Comparison of ENCODE assay signal across 8 mouse cellular contexts in the genomic region with DNA sequence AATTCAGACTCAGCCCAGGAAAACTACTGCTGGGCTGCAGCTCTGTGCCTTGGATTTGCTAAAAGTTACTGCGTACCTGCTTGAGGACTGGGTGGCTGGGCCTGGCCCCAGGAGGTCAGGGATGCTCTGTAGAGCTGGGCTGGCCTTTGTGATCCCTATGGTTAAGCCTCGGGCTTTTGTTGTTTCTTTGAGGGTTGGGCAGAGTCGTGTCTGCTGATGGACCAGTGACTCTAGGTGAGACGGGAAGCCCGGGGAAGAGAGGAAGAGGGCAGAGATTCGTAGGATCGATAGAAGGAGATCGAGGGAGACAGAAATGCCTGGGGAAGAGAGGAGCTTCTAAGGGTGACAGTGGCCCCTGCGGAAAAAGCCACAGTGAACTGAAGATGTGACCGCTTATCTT. TPM values are rescaled to one million over a fixed set of nuclear protein-coding genes. Genes with fewer than 3 reads are reported as not detected.
DNase-seq lines count a peak whose midpoint lies in the region; ATAC-seq and TF ChIP-seq lines count a peak whose summit lies in the region.

A gene (plus strand): TSS at position 301 of the 400 bp plus-strand sequence.

- no peaks in the 10 kb centered on the region for H3K27me3 ChIP-seq in hindbrain, embryonic 15.5 days
- no peaks in the 10 kb centered on the region for H3K27me3 ChIP-seq in liver, postnatal 0 days (ENCODE audit: insufficient read depth, low read length)

- no peaks in the 10 kb centered on the region for H3K9me3 ChIP-seq in hindbrain, embryonic 15.5 days
- no peaks in the 10 kb centered on the region for H3K9me3 ChIP-seq in liver, postnatal 0 days (ENCODE audit: low read length)

- H3K36me3 ChIP-seq in hindbrain, embryonic 15.5 days, result peaks cover 12% of the 10 kb centered on the region; the same call in 1 of the 2 replicates
- H3K36me3 ChIP-seq in liver, postnatal 0 days (replicated peaks; ENCODE audit: insufficient read depth, low read length), result peaks cover 15% of the 10 kb centered on the region

- no peak for TF ChIP-seq CTCF in layer of hippocampus, adult 2 months (conservative IDR thresholded peaks at IDR 0.05)
- no peak for TF ChIP-seq CTCF in liver, postnatal 0 days (IDR thresholded peaks at IDR 0.05; ENCODE audit: low read depth)

- H3K4me1 ChIP-seq in hindbrain, embryonic 15.5 days (replicated peaks), result peaks cover 16% of the 10 kb centered on the region
- peaks cover 20% of the 10 kb centered on the region for H3K4me1 ChIP-seq in liver, postnatal 0 days (ENCODE audit: insufficient read depth)

- peak within 1 kb of the TSS; percentile 51 for H3K9ac ChIP-seq in hindbrain, embryonic 15.5 days
- peak within 1 kb of the TSS; percentile 77 for H3K9ac ChIP-seq in liver, postnatal 0 days (replicated peaks)

- TF ChIP-seq EP300 in liver, postnatal 0 days (IDR thresholded peaks at IDR 0.05; ENCODE audit: low read depth), result 0 out of 2 replicates have a peak, but pooled peaks have one; percentile 1

- H3K27ac ChIP-seq in layer of hippocampus, adult 2 months, result peak within 1 kb of the TSS; percentile 99
- peak within 1 kb of the TSS; percentile 94 for H3K27ac ChIP-seq in hindbrain, embryonic 15.5 days (replicated peaks)
- peak within 1 kb of the TSS; percentile 99 for H3K27ac ChIP-seq in liver, postnatal 0 days (ENCODE audit: low read depth)

- H3K4me2 ChIP-seq in hindbrain, embryonic 15.5 days, result peak within 1 kb of the TSS; percentile 64
- peak within 1 kb of the TSS; percentile 84 for H3K4me2 ChIP-seq in liver, postnatal 0 days (ENCODE audit: low read depth, low read length)

- H3K4me3 ChIP-seq in layer of hippocampus, adult 2 months, result peak within 1 kb of the TSS; percentile 70
- peak within 1 kb of the TSS; percentile 51 for H3K4me3 ChIP-seq in hindbrain, embryonic 15.5 days
- H3K4me3 ChIP-seq in liver, postnatal 0 days (ENCODE audit: low read depth, low read length), result peak within 1 kb of the TSS; percentile 53

- DNase-seq in layer of hippocampus, adult 2 months (ENCODE audit: low spot score in 2 of 2), result no peak
- DNase-seq in layer of hippocampus, adult 9-10 months (ENCODE audit: low spot score), result no peak
- DNase-seq in adrenal gland, adult 8-10 months, result no peak
- DNase-seq in gastrocnemius, adult 18-20 months (ENCODE audit: low spot score), result no peak
- DNase-seq in liver, postnatal 0 days, result no peak
- no peak for DNase-seq in Muller cell, postnatal 12 days (ENCODE audit: inconsistent ontology term)
- no peak for DNase-seq in urinary bladder, adult 18-20 months (ENCODE audit: low spot score in 2 of 2)

- ATAC-seq in hindbrain, embryonic 15.5 days (ENCODE audit: low FRiP score, low read depth), result peak; percentile 5
- ATAC-seq in liver, postnatal 0 days, result peak; percentile 12

- WGBS in hindbrain, embryonic 15.5 days, result 2% methylated on average over 10 of the region's 10 CpGs
- 11% methylated on average over 10 of the region's 10 CpGs for WGBS in liver, postnatal 0 days (ENCODE audit: insufficient replicate concordance)

RNA-seq across cellular contexts. Expression of the gene that starts here (rescaled TPM):
- 10 to 100 TPM; 15.8 to 19.3 TPM for total RNA-seq in layer of hippocampus, adult 2 months (2021)
- total RNA-seq in adrenal gland, adult 8-10 months (2022), result 10 to 100 TPM; 66.1 to 75.9 (median 74.2) TPM
- total RNA-seq in gastrocnemius, adult 18-20 months (2021), result 10 to 100 TPM; 19.4 to 23.4 TPM
- polyA plus RNA-seq in hindbrain, embryonic 15.5 days (2015; fragmentation: Nextera tagmentation; extraction: Ambion mirVana), result 16.9 and 17.1 TPM in 2 replicates
- 4.3 and 5.7 TPM in 2 replicates for polyA plus RNA-seq in liver, postnatal 0 days (2015; fragmentation: Nextera tagmentation; extraction: Ambion mirVana)
